Mouse (Mus musculus) forelimb bud, embryonic 11.5 days (tissue): ENCODE data around the gene Map3k10.
A peak's percentile ranks its signal among the peaks of the same experiment; 100 is the strongest.
"Not testable (repeated sequence)": the region's sequence is repeated elsewhere in the genome, so short reads cannot be mapped to it uniquely, and the experiment has no call there.

ENCODE experiments used
- DNase-seq: peaks from one replicate; pipeline ENCODE4 v3.0.0-alpha.2; 2012; ENCODE audit warnings: low read depth, low spot score

The Map3k10 gene

DNA sequence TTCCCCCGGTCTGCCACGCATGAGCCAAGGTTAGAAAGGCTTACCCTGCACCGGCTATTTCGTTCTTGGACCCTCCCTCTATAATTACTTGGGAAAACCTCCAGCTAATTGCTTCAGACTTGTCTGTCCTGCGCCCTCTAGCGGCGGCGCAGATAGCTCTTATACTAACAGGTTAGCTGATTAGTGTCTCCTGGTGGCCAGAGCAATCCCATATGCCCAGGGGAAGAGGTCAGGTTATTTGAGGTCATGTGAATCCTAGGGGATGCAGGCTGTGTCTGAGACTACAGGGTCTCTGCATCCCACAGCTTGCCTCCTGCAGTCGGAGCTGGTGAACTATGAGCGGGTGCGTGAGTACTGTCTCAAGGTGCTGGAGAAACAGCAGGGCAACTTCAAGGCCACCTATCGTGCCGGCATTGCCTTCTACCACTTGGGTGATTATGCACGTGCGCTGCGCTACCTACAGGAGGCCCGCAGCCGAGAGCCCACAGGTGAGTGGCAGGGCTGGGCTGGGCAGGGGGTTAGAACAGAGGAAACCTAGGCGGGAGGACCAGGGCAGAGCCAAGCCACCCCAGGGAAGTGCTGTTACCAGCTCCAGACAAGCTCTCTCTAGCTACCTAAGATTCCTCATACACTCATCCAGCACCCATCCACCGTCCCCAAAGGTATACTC is 19.7 kb downstream of the Map3k10 start:
- no peak for DNase-seq

DNA sequence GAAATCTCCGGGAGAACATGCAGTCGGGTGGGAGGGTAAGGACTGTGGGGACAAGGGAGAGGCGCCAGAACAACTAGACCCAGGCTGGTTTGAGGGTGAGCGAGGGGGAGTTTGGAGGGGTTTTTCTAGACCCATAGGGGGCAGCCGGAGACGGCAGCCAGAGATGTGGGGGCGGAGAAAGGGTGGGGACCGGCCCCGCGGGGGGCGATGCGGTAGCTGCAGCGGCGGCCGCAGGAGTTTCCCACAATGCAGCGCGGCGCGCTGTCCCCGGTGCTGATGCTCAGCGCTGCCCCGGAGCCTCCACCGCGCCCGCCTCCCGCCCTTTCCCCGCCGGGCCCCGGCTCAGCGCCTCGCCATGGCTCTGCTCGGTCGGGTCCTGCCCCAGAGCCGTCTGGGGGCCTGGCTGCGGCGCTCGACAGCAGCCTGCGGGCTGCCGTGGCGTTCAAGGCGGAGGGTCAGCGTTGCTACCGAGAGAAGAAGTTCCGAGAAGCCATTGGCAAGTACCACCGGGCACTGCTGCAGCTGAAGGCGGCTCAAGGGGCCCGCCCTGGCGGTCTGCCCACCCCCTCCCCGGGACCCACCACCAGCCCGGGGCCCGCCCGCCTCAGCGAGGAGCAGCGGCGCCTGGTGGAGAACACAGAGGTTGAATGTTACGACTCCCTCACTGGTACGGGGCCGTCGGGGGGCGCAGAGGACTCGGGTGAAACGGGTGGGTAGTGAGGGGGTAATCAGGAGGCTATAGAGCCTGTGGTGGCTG is 20.5 kb downstream of the Map3k10 start, which contains the start of gene Ttc9b:
Gene Ttc9b, plus strand, starts transcription at position 235 of the 757 bp plus-strand sequence.
- peak; percentile 75 for DNase-seq

DNA sequence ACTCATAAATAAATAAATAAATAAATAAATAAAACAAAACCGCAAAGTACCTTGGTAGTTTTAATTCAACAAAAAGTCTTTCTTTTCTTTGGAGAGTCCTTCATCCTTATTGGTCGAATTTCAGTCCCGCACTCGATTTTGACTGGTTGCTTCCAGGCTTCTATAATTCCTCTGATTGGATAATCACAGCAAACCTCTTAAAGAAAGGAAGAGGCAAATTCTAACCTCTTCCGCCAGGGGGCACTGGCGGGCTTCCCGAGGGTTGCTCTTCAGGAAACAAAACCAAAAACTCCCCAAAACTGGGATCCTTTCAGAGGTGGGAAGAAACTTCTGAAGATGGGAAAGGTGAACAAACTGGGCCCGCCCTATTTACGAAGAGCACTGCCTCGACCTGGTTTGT is 23.4 kb downstream of the Map3k10 start:
- DNase-seq: peak; percentile 87

DNA sequence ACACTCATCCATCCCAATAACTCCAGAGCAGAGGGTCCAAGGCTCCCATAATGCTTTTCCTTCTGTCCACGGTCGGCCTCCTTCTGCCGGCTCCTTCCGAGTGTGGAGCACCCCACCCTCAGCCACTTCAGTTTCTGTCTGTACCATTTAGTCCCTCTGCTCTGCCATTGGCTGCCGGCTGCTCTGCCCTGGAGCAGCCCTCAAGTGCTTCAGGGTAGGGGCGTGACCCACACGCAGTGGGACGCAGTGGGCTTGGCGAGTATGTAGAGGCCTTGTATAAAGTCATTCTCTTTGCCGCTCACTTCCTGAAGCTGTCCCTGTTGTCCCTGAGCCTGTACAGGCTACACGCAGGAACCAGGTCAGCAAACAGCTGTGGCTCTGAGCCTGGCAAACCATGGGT is 24.7 kb downstream of the Map3k10 start:
- no peak for DNase-seq

DNA sequence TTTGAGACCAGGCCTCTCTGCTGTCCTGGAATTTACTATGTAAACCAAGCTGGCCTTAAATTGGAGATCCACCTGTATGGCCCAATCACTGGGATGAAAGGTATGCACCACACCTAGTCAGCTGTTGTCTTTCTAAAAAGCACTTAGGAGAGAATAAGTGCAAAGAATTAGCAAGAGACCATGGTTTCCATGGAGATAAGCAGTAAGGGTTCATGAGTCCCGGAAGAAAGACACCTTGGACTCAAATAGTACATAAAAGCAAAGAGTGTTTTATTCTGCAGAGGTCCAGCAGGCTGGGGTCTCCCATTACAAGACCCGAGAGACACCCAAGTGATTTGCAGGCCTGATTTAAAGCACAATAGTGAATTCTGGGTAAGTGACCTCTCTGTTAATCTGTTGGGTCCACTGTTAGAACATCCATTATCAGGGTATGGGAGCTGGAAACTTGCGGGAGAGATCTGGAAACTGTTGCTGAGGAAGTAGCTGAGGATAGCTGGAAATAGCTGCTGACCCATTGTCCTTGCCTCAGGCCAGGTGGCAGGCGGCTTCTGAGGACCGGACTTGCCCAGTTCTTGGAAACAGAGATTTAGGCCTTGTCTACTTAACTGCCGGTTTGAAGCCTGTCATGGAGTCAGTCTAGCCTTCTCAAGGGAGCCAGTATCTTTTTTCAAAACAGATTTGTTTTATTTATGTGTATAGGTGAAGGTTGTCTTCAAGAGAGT is 27.0 kb downstream of the Map3k10 start:
- no peak for DNase-seq

GRCm38 (mm10) chr7:27646516-27646915 is 27.9 kb downstream of the Map3k10 start:
- no peak for DNase-seq

DNA sequence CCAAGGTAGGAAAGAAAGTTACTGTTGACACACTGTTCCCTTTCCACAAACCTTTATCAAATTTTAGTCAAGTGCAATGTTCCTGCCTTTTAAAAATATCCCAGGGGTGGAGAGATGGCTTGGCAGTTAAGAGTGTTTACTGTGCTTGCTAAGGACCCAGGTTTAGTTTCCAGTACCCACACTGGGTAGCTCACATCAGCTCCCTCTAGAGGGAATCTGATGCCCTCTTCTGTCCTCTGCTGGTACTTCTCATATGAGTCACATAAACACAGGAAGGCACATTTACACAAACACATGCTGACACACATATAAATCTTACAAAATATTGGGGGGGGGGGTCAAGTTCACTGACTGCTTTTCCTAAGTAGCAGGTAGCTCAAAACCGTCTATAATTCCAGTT is 29.9 kb downstream of the Map3k10 start:
- no peak for DNase-seq

- DNase-seq: not testable (repeated sequence)
Measured at GRCm38 (mm10) chr7:27635094-27635493, 39.3 kb downstream of the Map3k10 start.

DNA sequence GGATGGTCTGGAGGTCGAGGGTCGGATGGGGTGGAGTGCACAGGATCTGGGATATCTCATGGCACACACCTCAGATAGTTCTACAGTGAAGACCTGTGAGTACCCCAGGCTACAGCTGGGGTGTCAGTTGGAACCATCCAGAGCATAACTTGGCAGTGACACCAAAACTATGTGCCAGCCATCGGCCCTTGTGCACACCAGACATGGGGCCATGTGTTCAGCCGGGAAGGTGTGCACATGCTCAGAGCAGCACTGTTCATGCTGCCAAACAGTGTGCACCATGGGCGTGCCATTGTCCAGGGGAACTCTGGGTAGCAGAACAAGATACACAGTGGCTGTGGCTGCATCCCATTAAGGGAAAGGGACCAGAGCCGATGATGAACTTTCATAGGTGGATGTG is 39.7 kb downstream of the Map3k10 start:
- no peak for DNase-seq

GRCm38 (mm10) chr7:27633166-27633565 is 41.2 kb downstream of the Map3k10 start:
- DNase-seq: no peak

DNA sequence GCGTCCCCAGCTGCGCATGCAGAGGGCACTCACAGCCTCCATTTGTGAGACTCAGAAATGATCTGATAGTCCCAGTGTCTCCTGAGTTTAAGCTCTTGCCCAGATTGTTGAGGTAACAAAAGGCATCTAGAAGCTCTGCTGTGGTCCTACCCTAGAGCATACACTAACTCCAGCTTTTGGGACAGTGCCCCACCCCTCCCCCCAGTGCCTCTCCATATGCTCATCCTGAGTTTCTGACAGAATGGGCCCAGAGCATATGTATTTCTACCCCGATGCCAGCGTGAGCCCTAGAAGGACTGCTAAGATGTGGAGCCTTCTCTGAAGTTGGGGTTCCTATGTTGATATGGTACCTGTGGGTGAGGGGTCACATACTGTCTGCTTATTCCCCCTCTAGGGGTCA is 43.0 kb downstream of the Map3k10 start:
- no peak for DNase-seq

DNA sequence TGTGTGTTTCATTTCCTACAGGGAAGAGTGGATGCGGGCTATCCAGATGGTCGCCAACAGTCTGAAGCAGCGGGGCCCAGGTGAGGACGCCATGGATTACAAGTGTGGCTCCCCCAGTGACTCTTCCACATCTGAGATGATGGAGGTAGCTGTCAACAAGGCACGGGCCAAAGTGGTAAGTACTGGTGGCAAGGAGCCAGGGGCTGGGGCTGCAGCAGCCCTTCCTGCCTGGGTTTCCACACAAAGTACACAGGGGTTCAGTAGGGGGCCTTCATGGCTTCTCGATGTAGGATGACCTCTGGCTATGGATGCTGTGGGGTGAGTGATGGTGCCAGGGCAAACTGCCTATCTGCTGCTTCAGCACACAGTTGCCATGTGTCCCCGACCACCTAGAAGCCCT is 45.6 kb downstream of the Map3k10 start:
- DNase-seq: not testable (repeated sequence)

DNA sequence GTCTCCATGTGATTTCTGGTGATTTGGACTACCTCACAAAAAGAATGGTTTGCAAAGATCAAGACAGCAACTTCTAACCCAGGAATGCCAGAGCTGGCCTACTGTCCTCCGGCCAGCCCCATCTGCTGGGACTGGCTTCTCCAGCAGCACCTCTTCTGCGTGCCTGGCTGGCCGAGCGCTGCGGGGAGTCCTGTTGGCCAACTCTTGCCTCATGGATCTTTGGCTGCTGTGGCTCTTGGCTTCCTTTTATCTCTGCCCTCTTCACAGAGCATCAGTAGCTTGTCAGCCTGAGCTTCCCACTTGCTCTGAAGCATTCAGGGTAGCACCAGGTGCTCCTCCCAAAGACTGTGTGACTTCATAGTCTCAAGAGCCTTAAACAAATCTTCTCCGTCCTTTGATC is 46.2 kb downstream of the Map3k10 start:
- DNase-seq: no peak

GRCm38 (mm10) chr7:27627707-27628106 is 46.7 kb downstream of the Map3k10 start:
- no peak for DNase-seq

DNA sequence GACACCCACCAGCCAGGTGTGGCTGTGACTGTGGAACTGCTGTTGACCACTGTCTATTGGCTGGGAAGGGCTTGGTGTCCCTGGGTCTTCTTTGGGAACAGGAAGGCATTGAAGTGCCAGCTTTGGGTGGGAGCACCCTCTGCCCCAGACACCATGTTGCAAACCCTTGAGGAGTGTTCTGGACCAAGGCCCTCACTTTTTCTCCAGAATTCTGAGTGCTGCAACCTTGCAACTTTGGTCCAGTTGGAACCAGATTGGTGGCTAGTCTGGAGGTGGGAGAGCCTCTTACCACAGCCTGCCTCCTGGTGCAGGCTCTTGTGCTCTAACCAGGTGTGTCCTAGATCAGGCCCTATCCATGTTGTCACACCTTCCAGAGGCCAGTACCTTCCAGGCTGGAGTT is 49.4 kb downstream of the Map3k10 start:
- DNase-seq: no peak

DNA sequence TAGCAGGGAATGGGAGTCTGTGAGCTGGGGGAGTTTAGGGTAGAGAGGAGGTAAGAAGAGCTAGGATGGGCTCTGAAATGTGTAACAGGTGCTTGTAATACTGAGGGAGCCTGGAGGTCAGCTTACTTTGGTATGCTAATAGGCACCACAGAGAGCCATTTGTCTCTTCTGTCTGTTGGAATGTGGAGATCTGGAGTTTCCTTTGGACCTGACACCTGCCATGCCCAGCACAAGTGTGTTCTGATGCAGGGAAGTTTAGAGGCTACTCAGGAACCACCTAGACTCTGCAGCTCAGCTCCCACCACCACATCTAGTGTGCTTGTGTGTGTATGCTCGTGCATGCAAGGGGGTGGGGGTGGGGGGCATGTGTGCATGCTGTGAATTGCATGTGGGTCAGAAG is 52.2 kb downstream of the Map3k10 start:
- no peak for DNase-seq

DNA sequence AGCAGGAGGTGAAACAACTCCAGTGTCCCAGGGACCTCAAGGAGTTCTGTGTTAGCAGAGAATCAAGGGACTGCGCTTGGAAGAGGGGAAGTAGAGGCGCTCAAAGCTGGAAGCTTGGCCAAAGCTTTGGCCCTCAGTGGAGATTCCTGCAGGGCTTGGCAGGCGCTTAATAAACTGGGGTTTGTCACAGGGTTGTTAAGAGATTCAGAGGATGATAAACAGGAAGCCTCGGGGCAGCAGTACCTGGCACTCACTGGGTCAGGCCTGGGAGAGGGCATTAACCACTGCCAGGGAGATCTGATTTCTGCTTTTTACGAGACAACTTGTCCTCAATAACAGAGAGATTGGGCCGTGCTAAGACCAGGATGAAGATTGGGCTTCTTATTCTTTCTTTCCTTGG is 53.4 kb downstream of the Map3k10 start:
- no peak for DNase-seq

DNA sequence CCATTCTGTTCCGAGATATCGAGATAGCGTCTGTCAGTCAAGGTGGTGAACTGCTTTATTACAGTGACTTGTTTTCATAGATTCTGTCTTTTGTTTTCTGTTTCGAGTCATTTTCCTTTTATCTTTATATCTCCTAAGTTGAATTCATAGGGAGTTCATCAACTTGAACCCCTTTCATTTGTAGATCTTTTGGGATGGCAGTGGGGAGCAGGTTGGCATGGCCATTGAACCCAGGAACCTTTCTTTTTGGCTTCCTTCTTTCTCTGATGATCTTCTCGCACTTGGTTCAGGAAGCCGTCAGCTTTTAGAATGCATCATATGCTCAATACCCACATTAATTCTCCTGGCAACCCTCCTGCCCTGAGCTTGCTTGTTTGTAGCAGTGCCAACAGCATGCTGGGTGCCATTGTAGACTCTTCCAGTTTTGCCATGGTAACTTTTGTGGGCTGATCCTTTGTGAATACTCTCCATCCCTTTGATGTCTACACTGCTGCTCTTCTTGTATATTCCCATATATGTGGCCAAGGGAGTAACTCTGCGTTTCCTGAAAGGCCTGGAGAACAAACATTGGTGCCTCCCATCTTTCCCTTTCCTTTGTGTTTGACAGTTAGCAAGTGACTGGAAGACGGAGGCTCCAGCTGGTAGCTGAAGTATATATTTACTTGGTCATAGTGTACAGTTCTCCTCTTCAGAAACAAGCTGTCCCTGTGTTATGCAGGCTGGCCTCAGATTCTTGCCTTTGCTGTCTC is 60.5 kb downstream of the Map3k10 start:
- no peak for DNase-seq

DNA sequence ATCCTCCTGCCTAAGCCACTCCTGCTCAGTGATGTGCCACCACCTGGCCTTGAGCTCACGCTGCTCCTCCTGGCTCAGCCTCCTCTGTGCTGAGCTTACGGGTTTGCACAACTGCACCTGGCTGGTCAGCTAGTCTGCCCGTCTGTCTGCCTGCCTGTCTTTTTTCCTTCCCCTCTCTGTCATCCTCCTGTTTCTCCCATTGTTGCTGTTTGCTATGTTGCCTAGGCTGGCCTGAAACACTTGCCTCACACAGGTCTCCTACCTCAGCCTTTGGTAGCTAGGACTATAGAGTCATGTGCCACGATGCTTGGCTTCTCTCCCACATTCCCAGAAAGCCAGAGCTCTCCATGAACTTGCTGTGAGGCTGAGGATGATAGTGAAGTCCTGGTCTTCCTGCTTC is 61.5 kb downstream of the Map3k10 start:
- no peak for DNase-seq

GRCm38 (mm10) chr7:27610871-27611270 is 63.5 kb downstream of the Map3k10 start:
- no peak for DNase-seq

DNA sequence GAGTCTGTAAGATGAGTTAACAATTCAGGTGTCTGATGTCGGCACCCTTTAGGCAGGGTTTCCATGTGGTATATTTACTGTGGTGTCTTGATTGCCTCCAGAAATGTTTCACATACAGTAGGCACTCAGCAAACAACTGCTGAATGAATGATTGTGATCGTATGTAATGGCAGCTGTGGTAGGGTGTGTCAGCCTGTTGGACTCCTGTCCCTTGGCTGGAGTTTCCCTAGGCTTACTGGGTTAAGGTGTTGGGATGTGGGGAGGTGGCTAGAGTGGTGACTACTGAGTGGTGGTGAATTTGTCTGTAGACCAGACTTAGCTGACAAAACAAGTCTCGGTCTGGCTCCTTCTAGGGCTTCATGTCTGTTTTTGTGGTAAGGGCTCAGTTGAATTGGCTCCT is 64.0 kb downstream of the Map3k10 start:
- DNase-seq: no peak

GRCm38 (mm10) chr7:27609688-27610087 is 64.7 kb downstream of the Map3k10 start:
- DNase-seq: no peak
